Mouse (Mus musculus): ENCODE data around the gene Tssk4.

DNA sequence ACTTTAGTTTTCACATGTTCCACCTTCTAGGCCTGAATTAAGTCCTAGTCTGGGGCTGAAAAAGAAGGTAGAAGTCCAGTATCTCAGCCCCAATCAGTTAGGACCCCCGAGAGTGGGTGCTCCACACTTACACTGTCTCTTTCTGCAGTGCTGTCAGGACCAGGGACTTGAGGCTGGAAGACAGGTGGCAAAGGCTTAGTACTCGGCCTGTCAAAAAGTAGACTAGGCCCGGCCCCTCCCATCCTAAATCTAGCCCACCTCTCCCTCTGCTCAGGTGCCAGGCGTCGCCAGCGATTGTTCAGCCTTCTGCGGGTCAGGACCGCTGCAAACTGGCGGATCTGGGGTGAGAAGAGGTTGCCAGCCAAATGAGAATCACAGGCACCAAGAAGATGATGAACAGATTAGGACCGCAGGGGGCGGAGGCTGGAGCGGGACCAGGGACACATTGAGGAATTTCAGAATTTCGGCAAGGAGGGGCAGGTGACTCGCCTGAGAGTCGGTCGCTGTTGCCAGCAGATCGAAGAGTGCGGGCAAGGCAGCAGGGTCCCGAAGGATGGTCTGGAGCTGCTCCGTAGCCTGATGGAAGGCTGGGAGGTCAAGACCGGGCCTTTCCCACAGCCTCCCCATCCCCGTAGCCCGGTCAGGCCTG, 15.0 kb upstream of the Tssk4 start:
- TF ChIP-seq CTCF (IDR thresholded peaks at IDR 0.05; ENCODE audit: low read depth) (no peak), EP300 (optimal IDR thresholded peaks at IDR 0.05) (no peak)
